Mouse (Mus musculus): ENCODE data around the gene Ints14.
"Not testable (repeated sequence)": the region's sequence is repeated elsewhere in the genome, so short reads cannot be mapped to it uniquely, and the experiment has no call there.

The Ints14 gene

GRCm38 (mm10) chr9:64952055-64952454 is 8.7 kb upstream of the Ints14 start:
- DNase-seq (ENCODE audit: low spot score): no peak

DNA sequence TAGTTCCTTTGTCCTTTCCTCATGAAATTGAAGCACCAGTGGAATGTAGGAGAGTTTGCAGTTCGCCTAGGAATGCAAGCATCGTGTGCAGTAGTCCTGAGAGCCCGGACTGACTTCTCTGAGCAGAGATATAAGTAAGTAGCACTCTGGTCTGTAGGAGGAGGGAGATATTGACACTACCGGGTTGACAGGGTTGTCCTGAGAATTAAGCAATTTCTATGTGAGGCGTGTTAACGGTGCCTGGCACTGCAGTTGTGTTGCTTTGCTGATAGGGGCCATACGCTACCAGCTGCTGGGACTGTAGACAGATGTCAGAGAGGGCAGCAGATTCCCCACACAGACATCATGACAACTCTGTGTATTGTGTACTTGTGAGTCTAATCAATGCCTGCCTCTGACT is 7.5 kb upstream of the Ints14 start:
- no peak for DNase-seq (ENCODE audit: low spot score)

- no peak for DNase-seq (ENCODE audit: low spot score)
These were observed 4.4 kb upstream of the Ints14 start for GRCm38 (mm10) chr9:64956337-64956736.

GRCm38 (mm10) chr9:64957276-64957675 is 3.4 kb upstream of the Ints14 start:
- DNase-seq (ENCODE audit: low spot score): no peak

- no peak for DNase-seq (ENCODE audit: low spot score)
These were observed 244 bp downstream of the Ints14 start for GRCm38 (mm10) chr9:64960978-64961320.

DNA sequence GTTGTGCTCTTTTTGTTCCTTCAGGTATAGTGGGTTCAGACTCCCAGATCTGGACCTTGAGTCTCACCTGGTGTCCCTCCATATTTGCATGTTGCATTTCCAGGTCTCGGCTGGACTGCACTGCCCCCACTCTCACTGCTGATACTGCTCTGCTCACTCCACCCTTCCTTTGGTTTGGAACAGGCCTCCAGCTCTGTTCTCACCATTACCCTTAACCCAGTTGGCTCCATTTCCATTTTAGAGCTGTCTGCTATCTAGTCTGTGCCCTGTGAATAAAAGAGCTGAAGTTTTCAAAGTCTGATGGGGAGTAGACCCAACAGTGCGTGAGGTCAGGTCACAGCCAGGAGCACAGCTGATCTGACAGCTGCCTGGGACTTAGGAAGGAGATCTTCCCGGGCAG is 19.8 kb downstream of the Ints14 start:
- DNase-seq (ENCODE audit: low spot score): no peak

- DNase-seq (ENCODE audit: low spot score): no peak
These were observed 21.2 kb downstream of the Ints14 start for GRCm38 (mm10) chr9:64981904-64982303.

- DNase-seq (ENCODE audit: low spot score): no peak
These were observed 24.5 kb downstream of the Ints14 start for GRCm38 (mm10) chr9:64985037-64985794.

DNA sequence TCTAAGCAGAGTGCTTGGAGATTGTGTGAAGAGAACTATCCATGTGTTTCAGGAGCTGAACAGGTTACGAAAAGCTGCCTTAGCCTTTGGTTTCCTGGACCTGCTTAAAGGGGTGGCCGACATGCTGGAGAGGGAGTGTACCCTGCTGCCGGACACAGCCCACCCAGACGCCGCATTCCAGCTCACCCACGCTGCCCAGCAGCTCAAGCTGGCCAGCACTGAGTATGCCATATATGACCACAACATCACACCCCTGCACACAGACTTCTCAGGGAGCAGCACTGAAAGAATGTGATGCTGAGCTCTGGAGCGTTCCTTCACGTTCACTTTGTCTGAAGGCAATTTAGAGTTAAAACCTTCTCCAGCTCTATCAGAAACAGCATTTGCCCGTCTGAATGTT is 25.1 kb downstream of the Ints14 start:
- no peak for DNase-seq (ENCODE audit: low spot score)

DNA sequence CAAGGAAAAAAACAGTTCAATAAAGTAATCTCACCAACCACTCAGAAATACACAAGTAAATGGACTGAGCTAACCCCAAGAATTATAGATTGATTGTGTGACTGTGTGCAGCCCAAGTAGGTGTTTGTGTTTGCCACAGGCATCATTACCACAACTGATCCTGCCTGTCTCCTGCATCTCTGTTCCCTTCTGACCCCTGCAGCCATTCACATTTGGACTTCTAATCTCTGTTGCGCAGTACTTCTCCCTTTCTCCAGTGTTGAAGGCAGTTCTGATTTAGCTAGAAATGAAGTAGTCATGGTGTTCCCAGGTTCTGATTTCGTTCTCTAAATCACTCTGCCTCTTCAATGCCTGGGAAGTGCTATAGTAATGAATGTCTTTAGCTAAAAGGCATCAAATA is 26.9 kb downstream of the Ints14 start:
- no peak for DNase-seq (ENCODE audit: low spot score)

DNA sequence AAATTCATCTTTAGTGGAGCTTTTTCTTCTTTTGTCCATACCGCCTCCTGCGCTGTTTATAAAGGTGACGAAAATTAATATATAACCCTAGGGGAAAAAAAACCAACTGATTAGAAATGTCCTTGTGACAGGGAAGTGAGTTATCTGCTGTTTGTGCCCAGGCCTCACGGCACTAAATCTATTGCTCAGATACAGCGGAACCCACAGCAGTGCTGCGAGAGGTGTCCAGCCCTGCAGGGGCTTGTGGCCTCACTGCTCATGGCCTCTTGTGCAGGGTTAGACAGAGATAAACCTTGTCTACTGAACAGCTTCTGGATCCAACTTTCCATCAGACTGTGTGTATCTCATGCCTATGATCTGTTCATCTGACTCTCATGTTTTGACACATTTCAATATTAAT is 27.7 kb downstream of the Ints14 start:
- no peak for DNase-seq (ENCODE audit: low spot score)

- no peak for DNase-seq (ENCODE audit: low spot score)
These were observed 29.6 kb downstream of the Ints14 start for GRCm38 (mm10) chr9:64990291-64990690.

GRCm38 (mm10) chr9:64995464-64995863 is 34.8 kb downstream of the Ints14 start:
- not testable (repeated sequence) for DNase-seq (ENCODE audit: low spot score)

DNA sequence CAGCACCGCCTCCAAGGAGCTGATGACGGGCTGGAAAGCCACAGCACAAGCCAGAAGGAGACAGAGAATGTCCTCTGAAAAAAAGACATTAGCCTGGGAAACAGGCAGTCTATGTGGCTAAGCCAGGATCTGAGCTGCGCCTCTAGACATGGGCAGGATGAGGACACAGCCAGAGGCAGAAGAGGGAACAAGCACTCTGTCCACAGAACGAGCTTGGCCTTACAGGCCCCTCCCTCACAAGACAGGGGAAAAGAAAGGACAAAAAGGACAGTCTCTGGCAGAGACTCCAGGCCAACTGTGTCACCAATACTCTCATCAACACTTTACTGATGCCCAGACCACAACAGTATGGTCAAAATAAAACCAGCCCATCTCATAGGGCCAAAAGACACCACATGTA is 40.8 kb downstream of the Ints14 start:
- no peak for DNase-seq (ENCODE audit: low spot score)

DNA sequence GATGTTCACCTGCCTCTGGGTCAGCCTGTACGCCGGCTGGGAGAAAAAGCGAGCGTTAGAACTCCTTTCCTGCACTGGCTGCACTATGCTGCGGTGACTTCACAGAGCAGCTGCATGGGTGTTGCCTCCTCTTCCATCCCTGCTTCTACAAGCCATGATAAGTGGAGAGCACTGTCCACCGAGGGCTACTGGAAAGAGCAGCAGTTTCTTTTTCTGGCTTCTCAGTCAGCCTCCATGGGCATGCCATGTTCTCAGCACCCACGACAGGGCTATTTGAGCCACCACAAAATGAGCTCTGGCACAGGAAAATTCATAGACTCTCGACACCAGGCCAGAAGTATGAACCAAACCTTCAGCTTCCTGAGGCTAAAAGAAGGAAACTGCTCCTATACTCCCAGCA is 45.0 kb downstream of the Ints14 start:
- DNase-seq (ENCODE audit: low spot score): no peak

GRCm38 (mm10) chr9:65010632-65011031 is 49.9 kb downstream of the Ints14 start:
- no peak for DNase-seq (ENCODE audit: low spot score)

DNA sequence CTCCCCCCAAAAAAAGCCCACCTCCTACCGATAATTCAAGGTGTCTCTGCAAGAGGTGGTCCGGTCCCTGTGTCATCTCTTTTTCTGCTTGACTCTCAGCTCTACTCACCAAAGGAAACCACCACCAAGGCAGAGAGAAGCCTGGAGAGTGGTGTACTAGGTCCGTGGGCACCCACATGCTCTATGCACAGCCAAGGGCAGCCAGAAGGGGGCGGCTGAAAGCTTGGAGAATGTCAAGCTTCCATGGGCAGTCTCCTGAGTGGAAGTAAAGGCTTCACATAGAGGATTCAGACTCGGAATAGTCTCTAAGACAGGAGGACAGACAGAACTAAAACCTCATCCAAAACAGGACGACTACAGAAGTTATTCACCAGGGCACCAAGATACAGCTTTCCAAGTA is 50.6 kb downstream of the Ints14 start:
- peak; percentile 70 for DNase-seq (ENCODE audit: low spot score)

- DNase-seq (ENCODE audit: low spot score): no peak
These were observed 54.9 kb downstream of the Ints14 start for GRCm38 (mm10) chr9:65015461-65016222.

DNA sequence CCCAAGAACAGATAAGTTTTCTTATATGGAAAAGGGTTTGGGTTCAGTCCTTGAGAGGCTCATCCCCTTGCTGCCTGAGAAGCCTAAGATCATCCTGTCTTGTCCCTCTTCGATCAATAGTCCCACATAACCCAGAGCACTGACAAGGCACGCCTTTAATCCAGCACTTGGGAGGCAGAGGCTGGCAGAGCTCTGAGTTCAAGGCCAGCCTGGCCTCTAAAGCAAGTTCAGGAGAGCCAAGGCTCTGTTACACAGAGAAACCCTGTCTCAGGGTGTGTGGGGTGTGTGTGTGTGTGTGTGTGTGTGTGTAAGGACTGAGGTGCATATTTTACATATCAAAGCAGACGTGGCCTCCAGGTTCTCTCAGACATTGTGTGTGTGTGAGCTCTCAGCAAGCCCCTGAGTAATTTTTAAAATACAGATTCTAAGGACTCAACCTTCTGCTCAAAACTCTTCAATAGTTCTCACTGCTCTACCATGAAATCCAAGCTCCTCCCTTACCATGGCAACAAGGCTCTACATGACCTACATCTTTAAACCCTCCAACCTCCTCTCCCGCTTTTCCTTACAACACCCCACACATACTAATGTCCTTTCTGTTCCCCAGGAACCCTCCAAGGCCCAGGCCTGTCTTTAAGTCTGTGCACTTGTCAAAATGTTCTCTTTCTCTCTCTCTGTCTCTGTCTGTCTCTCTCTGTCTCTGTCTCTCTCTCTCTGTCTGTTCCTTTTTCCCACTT is 55.7 kb downstream of the Ints14 start:
- no peak for DNase-seq (ENCODE audit: low spot score)

GRCm38 (mm10) chr9:65016978-65017827 is 56.5 kb downstream of the Ints14 start:
- no peak for DNase-seq (ENCODE audit: low spot score)

DNA sequence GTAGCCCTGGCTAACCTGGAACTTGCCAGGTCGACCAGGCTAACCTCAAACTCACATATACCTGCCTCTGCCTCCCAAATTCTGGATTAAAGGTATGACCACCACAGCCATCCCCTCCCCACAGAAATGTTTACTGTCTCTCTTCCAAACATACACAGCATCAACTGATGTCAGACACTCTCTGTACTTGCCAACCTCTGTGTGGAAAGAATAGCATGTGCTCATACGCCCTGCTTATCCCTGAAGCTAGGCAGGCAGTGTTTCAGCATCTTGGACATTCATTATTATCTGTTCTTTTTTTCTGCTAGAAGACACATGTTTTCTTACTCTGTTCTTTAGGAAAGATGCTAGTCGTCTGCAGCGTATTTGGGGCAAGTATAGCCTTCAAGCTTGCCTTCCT is 57.2 kb downstream of the Ints14 start:
- no peak for DNase-seq (ENCODE audit: low spot score)

GRCm38 (mm10) chr9:65018588-65019121 is 58.0 kb downstream of the Ints14 start:
- no peak for DNase-seq (ENCODE audit: low spot score)

Data from testis, postnatal 10 days (tissue).